Mouse (Mus musculus): ENCODE measurements around the gene Anxa6. TPM values are rescaled to one million over a fixed set of nuclear protein-coding genes. Genes with fewer than 3 reads are reported as not detected.

The Anxa6 gene
- total and polyA plus RNA-seq, 2 experiments from 2014 or later, result 37.6 to 51.5 TPM

- Histone ChIP-seq H3K4me3 (ENCODE audit: low read depth, low read length) (no peak overlapping the region), H3K27ac (ENCODE audit: low read depth, low read length) (no peak overlapping the region), H3K9ac (replicated peaks; ENCODE audit: low read length, poor library complexity, severe bottlenecking) (no peak overlapping the region), H3K27me3 (ENCODE audit: insufficient read depth, low read length) (no peaks in the 10 kb centered on the region), H3K9me3 (ENCODE audit: low read length) (no peaks in the 10 kb centered on the region), H3K36me3 (ENCODE audit: insufficient read depth, low read length) (peaks cover 3% of the 10 kb centered on the region; the same call in 1 of the 2 replicates), H3K4me2 (ENCODE audit: low read depth, low read length, poor library complexity, severe bottlenecking) (no peak overlapping the region), H3K4me1 (ENCODE audit: insufficient read depth, low read length) (no peaks in the 10 kb centered on the region)
- TF ChIP-seq CTCF (IDR thresholded peaks at IDR 0.05), result no peak
- no peak for DNase-seq (ENCODE audit: low spot score)
- WGBS, result 84% methylated on average over 8 of the region's 8 CpGs
- ATAC-seq (ENCODE audit: low FRiP score), result no peak
Measured at GRCm38 (mm10) chr11:54988754-54989349, 44.4 kb downstream of the Anxa6 start.

- peak; percentile 70 for TF ChIP-seq CTCF (IDR thresholded peaks at IDR 0.05)
- DNase-seq (ENCODE audit: low spot score), result no peak
Measured at GRCm38 (mm10) chr11:54987974-54988373, 45.3 kb downstream of the Anxa6 start.

GRCm38 (mm10) chr11:54985086-54985485 lies 48.2 kb downstream of the Anxa6 start:
- no peaks in the 10 kb centered on the region for H3K27me3 ChIP-seq (ENCODE audit: insufficient read depth, low read length)
- H3K27ac ChIP-seq (ENCODE audit: low read depth, low read length), result no peak overlapping the region
- 0 out of 2 replicates have a peak, but pooled peaks cover 6% of the 10 kb centered on the region for H3K36me3 ChIP-seq (ENCODE audit: insufficient read depth, low read length)
- H3K4me1 ChIP-seq (ENCODE audit: insufficient read depth, low read length), result no peaks in the 10 kb centered on the region
- H3K9ac ChIP-seq (replicated peaks; ENCODE audit: low read length, poor library complexity, severe bottlenecking), result no peak overlapping the region
- no peak overlapping the region for H3K4me3 ChIP-seq (ENCODE audit: low read depth, low read length)
- no peaks in the 10 kb centered on the region for H3K9me3 ChIP-seq (ENCODE audit: low read length)
- no peak for TF ChIP-seq CTCF (IDR thresholded peaks at IDR 0.05)
- no peak for ATAC-seq (ENCODE audit: low FRiP score)
- H3K4me2 ChIP-seq (ENCODE audit: low read depth, low read length, poor library complexity, severe bottlenecking), result no peak overlapping the region
- DNase-seq (ENCODE audit: low spot score), result no peak
- 82% methylated on average over 3 of the region's 3 CpGs for WGBS

More at GRCm38 (mm10) chr11:54987974-54988373, 45.3 kb downstream of the Anxa6 start:
- H3K4me2 ChIP-seq (ENCODE audit: low read depth, low read length, poor library complexity, severe bottlenecking), result no peak overlapping the region
- WGBS, result 80% methylated on average over 1 of the region's 1 CpGs
- no peaks in the 10 kb centered on the region for H3K27me3 ChIP-seq (ENCODE audit: insufficient read depth, low read length)
- no peaks in the 10 kb centered on the region for H3K9me3 ChIP-seq (ENCODE audit: low read length)
- H3K9ac ChIP-seq (replicated peaks; ENCODE audit: low read length, poor library complexity, severe bottlenecking), result no peak overlapping the region
- ATAC-seq (ENCODE audit: low FRiP score), result no peak
- no peaks in the 10 kb centered on the region for H3K4me1 ChIP-seq (ENCODE audit: insufficient read depth, low read length)
- H3K36me3 ChIP-seq (ENCODE audit: insufficient read depth, low read length), result peaks cover 3% of the 10 kb centered on the region; the same call in 1 of the 2 replicates
- H3K4me3 ChIP-seq (ENCODE audit: low read depth, low read length), result no peak overlapping the region
- H3K27ac ChIP-seq (ENCODE audit: low read depth, low read length), result no peak overlapping the region

GRCm38 (mm10) chr11:54984581-54984980 lies 48.7 kb downstream of the Anxa6 start:
- Histone ChIP-seq H3K4me3 (ENCODE audit: low read depth, low read length) (no peak overlapping the region), H3K4me1 (ENCODE audit: insufficient read depth, low read length) (no peaks in the 10 kb centered on the region), H3K4me2 (ENCODE audit: low read depth, low read length, poor library complexity, severe bottlenecking) (no peak overlapping the region), H3K36me3 (ENCODE audit: insufficient read depth, low read length) (peaks cover 6% of the 10 kb centered on the region; the same call in 1 of the 2 replicates), H3K9me3 (ENCODE audit: low read length) (no peaks in the 10 kb centered on the region), H3K27me3 (ENCODE audit: insufficient read depth, low read length) (no peaks in the 10 kb centered on the region), H3K27ac (ENCODE audit: low read depth, low read length) (no peak overlapping the region), H3K9ac (replicated peaks; ENCODE audit: low read length, poor library complexity, severe bottlenecking) (no peak overlapping the region)
- DNase-seq (ENCODE audit: low spot score) (no peak), ATAC-seq (ENCODE audit: low FRiP score) (no peak)
- WGBS, result 63% methylated on average over 4 of the region's 4 CpGs
- TF ChIP-seq CTCF (IDR thresholded peaks at IDR 0.05), result no peak

- no peaks in the 10 kb centered on the region for H3K4me1 ChIP-seq (ENCODE audit: insufficient read depth, low read length)
- TF ChIP-seq CTCF (IDR thresholded peaks at IDR 0.05), result peak; percentile 98
- H3K27me3 ChIP-seq (ENCODE audit: insufficient read depth, low read length), result no peaks in the 10 kb centered on the region
- 3% methylated on average over 6 of the region's 6 CpGs for WGBS
- H3K4me3 ChIP-seq (ENCODE audit: low read depth, low read length), result no peak overlapping the region
- peak; percentile 92 for DNase-seq (ENCODE audit: low spot score)
- no peak for ATAC-seq (ENCODE audit: low FRiP score)
- no peak overlapping the region for H3K27ac ChIP-seq (ENCODE audit: low read depth, low read length)
- peaks cover 6% of the 10 kb centered on the region; the same call in 1 of the 2 replicates for H3K36me3 ChIP-seq (ENCODE audit: insufficient read depth, low read length)
- no peaks in the 10 kb centered on the region for H3K9me3 ChIP-seq (ENCODE audit: low read length)
- H3K9ac ChIP-seq (replicated peaks; ENCODE audit: low read length, poor library complexity, severe bottlenecking), result no peak overlapping the region
- H3K4me2 ChIP-seq (ENCODE audit: low read depth, low read length, poor library complexity, severe bottlenecking), result no peak overlapping the region
Measured at GRCm38 (mm10) chr11:54984085-54984484, 49.2 kb downstream of the Anxa6 start.

GRCm38 (mm10) chr11:54982520-54982919 lies 50.7 kb downstream of the Anxa6 start:
- Histone ChIP-seq H3K27me3 (ENCODE audit: insufficient read depth, low read length) (no peaks in the 10 kb centered on the region), H3K36me3 (ENCODE audit: insufficient read depth, low read length) (peaks cover 6% of the 10 kb centered on the region; the same call in 1 of the 2 replicates), H3K4me3 (ENCODE audit: low read depth, low read length) (no peak overlapping the region), H3K27ac (ENCODE audit: low read depth, low read length) (no peak overlapping the region), H3K4me1 (ENCODE audit: insufficient read depth, low read length) (no peaks in the 10 kb centered on the region), H3K4me2 (ENCODE audit: low read depth, low read length, poor library complexity, severe bottlenecking) (no peak overlapping the region), H3K9ac (replicated peaks; ENCODE audit: low read length, poor library complexity, severe bottlenecking) (no peak overlapping the region), H3K9me3 (ENCODE audit: low read length) (no peaks in the 10 kb centered on the region)
- ATAC-seq (ENCODE audit: low FRiP score) (no peak), DNase-seq (ENCODE audit: low spot score) (no peak)
- TF ChIP-seq CTCF (IDR thresholded peaks at IDR 0.05), result no peak; the same call in 1 of the 2 replicates
- 83% methylated on average over 6 of the region's 6 CpGs for WGBS
